Mouse (Mus musculus) spleen, adult 2 months (tissue): ENCODE measurements around the gene Erc2.

Source experiments
- CTCF ChIP-seq: fragments of 200-500 bp; IDR thresholded peaks from 2 replicates; pipeline ENCODE4 v1.5.1; 2011; ENCODE audit warnings: mild to moderate bottlenecking, inconsistent platforms; ENCODE audit not compliant: insufficient read depth, insufficient read length, insufficient replicate concordance; ENCODE audit errors: extremely low read depth
- POLR2A ChIP-seq: fragments of 200-500 bp; IDR thresholded peaks from 2 replicates; pipeline ENCODE4 v1.6.1; 2011; ENCODE audit warnings: low read depth, low read length, inconsistent platforms

DNA sequence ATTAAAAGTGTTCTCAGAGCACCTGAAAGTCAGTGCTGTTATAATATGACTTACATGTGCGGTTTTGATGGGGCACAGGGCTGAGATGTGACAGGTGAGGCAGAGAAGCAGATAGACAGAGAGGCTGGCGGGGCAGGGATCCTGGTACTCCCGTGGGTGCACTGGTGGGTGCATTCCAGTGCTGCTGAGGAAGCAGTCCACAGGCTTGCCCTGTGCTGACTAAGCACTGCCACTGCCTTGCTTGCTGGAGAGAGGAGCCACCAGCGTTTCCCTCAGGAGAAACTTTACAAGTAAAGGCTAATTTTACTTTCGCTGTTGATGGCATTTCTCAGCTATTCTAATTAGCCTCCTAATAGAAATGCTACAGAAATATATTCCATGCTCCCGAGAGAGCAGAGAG is 45.9 kb downstream of the Erc2 start:
- TF ChIP-seq CTCF (no peak), POLR2A (no peak)
